Mouse (Mus musculus) neural tube, embryonic 11.5 days (tissue): Measurements from ENCODE around the gene Gm20388. TPM values are rescaled to one million over a fixed set of nuclear protein-coding genes. Genes with fewer than 3 reads are reported as not detected.

ENCODE experiments used
- ATAC-seq: fragments of 200-750 bp; cut with Nextera tagmentation; 2 replicates; pipeline ENCODE4 v1.8.0; 2017; ENCODE audit warnings: moderate number of reproducible peaks, mild to moderate bottlenecking, moderate TSS enrichment, moderate library complexity; ENCODE audit not compliant: insufficient read depth, low FRiP score, low TSS enrichment
- DNase-seq: peaks from one replicate; pipeline ENCODE4 v3.0.0-alpha.2; 2015; ENCODE audit warnings: low spot score
- H3K27ac ChIP-seq: fragments of 300-500 bp; sonication (generic); 2 replicates; pipeline ENCODE4 v1.5.1; 2014; ENCODE audit warnings: low read depth, mild to moderate bottlenecking, low read length
- H3K27me3 ChIP-seq: fragments of 300-500 bp; sonication (generic); 2 replicates; pipeline ENCODE4 v1.6.1; 2014; ENCODE audit warnings: mild to moderate bottlenecking, low read length, mixed read lengths; ENCODE audit not compliant: control insufficient read depth, insufficient read depth
- H3K36me3 ChIP-seq: fragments of 300-500 bp; sonication (generic); 2 replicates; pipeline ENCODE4 v1.6.1; 2014; ENCODE audit warnings: mild to moderate bottlenecking, low read length, moderate library complexity, mixed read lengths; ENCODE audit not compliant: control insufficient read depth, insufficient read depth
- H3K4me1 ChIP-seq: fragments of 300-500 bp; sonication (generic); 2 replicates; pipeline ENCODE4 v1.6.1; 2014; ENCODE audit warnings: low read length, mixed read lengths; ENCODE audit not compliant: control insufficient read depth, insufficient read depth
- H3K4me2 ChIP-seq: fragments of 300-500 bp; sonication (generic); 2 replicates; pipeline ENCODE4 v1.6.1; 2014; ENCODE audit warnings: low read depth, mild to moderate bottlenecking, moderate library complexity
- H3K4me3 ChIP-seq: fragments of 300-500 bp; sonication (generic); 2 replicates; pipeline ENCODE4 v1.5.1; 2014; ENCODE audit warnings: low read depth, low read length
- H3K9ac ChIP-seq: fragments of 300-500 bp; sonication (generic); 2 replicates; pipeline ENCODE4 v1.6.1; 2014; ENCODE audit warnings: mild to moderate bottlenecking, low read length
- H3K9me3 ChIP-seq: fragments of 300-500 bp; sonication (generic); 2 replicates; pipeline ENCODE4 v1.6.1; 2016; ENCODE audit warnings: low read length; ENCODE audit not compliant: control insufficient read depth
- WGBS: fragments of 180-500 bp; shearing (Covaris S2); extraction: QIAGEN DNeasy Blood & Tissue Kit; methylation state at CpG from one replicate; pipeline ENCODE4 v1.1.7; 2014; 5-methylcytosine and 5-hydroxymethylcytosine counted together
- polyA plus RNA-seq: library from polyadenylated mRNA; unstranded; fragments of >200 nt; fragmentation: Nextera tagmentation; extraction: Ambion mirVana; gene quantifications from 2 replicates; pipeline ENCODE4 v1.2.1, GENCODE M21; 2014

Gm20388 gene
- polyA plus RNA-seq, 1 experiment from 2014 or later: not detected

DNA sequence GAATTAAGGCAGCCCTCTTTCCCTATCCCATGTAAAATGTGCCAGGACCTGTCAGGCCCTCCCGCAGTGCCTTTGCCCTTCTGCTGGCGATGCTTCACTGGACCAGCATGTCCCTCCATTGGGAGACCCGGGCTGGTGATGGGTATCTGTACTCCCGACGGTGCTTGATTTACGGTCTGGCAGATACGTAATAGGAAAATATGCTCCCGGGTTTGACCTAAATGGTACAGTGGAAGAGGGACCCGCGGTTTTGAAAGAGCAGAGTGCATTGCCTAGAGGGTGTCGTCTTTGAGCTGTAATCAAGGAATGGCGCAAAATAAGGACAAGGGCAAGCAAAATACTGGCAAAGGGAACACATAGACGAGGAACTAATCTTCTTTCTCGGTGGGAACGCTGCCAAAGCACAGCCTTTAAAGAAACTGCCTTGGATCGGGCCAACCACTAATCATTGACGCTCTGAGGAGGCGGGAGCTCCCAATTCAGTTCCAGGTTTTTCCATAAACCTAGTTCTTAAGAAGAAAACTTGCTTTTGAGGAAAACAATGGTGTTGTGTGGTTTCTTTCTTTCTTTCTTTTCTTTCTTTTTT, 1919.2 kb downstream of the Gm20388 start:
- Histone ChIP-seq H3K4me2 (peak overlapping the region; percentile 54), H3K27me3 (no peaks in the 10 kb centered on the region), H3K9ac (peak overlapping the region; percentile 80), H3K27ac (no peak overlapping the region), H3K9me3 (no peaks in the 10 kb centered on the region), H3K4me1 (peaks cover 4% of the 10 kb centered on the region; the same call in 1 of the 2 replicates), H3K36me3 (no peaks in the 10 kb centered on the region), H3K4me3 (peak overlapping the region; percentile 96)
- peak; percentile 53 for ATAC-seq
- WGBS: 22% methylated on average over 18 of the region's 18 CpGs
- no peak for DNase-seq

DNA sequence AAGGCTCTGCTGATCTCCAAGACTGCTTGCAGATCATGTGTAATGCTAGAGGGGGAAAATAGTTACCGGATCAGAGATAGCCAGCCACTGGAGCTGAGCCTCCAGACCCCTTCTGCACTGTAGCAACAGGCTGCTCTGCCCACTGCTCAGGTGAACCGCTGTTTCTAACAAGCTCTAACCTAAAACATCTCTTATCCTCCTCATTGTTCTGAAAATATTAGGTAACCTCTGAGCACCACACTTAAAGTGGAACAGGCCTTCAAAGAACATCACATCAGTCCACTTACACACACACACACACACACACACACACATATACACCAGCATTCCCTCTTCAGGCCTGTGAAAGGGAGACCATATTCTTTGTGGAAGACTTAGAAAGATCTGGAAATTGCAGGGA, 1921.4 kb downstream of the Gm20388 start:
- Histone ChIP-seq H3K36me3 (no peaks in the 10 kb centered on the region), H3K4me1 (peaks cover 4% of the 10 kb centered on the region; the same call in 1 of the 2 replicates), H3K9ac (no peak overlapping the region), H3K4me2 (no peak overlapping the region), H3K9me3 (no peaks in the 10 kb centered on the region), H3K27ac (no peak overlapping the region), H3K4me3 (no peak overlapping the region), H3K27me3 (no peaks in the 10 kb centered on the region)
- DNase-seq (no peak), ATAC-seq (no peak)
- 76% methylated on average over 2 of the region's 2 CpGs for WGBS

DNA sequence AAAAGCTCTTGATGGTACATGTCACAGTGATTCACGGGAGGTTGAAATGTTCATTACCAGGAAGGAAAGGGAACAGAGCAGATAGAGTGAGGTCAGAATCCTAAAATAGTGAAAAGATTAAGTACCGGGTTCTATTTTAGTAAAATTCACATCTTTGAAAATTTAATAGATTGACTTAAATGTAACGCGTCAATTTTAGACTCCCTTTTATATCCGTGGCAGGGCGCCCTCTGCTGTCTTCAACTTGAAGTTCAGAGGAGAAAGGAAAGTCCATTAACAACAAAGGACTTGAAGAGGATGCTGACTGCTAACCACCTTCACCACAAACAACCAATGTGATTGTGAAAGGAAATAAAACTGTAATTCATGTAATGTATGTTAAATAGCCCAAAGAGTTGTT, 1921.9 kb downstream of the Gm20388 start:
- Histone ChIP-seq H3K9me3 (no peaks in the 10 kb centered on the region), H3K36me3 (no peaks in the 10 kb centered on the region), H3K4me1 (peaks cover 4% of the 10 kb centered on the region; the same call in 1 of the 2 replicates), H3K4me2 (no peak overlapping the region), H3K9ac (no peak overlapping the region), H3K27ac (no peak overlapping the region), H3K27me3 (no peaks in the 10 kb centered on the region), H3K4me3 (no peak overlapping the region)
- DNase-seq (peak; percentile 78), ATAC-seq (no peak)
- WGBS: 15% methylated on average over 6 of the region's 6 CpGs

DNA sequence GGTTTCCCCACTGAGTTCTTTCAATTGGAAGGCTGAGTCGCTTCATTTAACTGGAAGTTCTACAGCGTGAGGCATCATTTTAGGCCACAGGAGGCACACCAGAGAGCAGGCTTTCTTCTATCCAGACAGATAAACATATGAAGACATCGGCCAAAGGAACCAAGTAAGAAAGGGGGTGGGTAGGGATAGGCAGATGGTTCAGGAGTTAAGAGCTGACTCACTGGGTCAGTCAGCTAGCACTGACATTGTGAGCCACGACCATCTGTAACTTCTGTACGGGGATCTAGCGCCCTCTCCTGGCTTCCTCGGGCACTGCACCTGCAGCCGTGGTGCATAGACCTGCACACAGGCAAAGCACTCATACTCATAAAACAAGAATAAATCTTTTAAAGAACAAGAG, 1930.6 kb downstream of the Gm20388 start:
- Histone ChIP-seq H3K4me2 (no peak overlapping the region), H3K36me3 (0 out of 2 replicates have a peak, but pooled peaks cover 2% of the 10 kb centered on the region), H3K4me3 (no peak overlapping the region), H3K27ac (no peak overlapping the region), H3K9me3 (no peaks in the 10 kb centered on the region), H3K4me1 (no peaks in the 10 kb centered on the region), H3K9ac (no peak overlapping the region), H3K27me3 (no peaks in the 10 kb centered on the region)
- DNase-seq (peak; percentile 59), ATAC-seq (no peak)
- 60% methylated on average over 8 of the region's 8 CpGs for WGBS

DNA sequence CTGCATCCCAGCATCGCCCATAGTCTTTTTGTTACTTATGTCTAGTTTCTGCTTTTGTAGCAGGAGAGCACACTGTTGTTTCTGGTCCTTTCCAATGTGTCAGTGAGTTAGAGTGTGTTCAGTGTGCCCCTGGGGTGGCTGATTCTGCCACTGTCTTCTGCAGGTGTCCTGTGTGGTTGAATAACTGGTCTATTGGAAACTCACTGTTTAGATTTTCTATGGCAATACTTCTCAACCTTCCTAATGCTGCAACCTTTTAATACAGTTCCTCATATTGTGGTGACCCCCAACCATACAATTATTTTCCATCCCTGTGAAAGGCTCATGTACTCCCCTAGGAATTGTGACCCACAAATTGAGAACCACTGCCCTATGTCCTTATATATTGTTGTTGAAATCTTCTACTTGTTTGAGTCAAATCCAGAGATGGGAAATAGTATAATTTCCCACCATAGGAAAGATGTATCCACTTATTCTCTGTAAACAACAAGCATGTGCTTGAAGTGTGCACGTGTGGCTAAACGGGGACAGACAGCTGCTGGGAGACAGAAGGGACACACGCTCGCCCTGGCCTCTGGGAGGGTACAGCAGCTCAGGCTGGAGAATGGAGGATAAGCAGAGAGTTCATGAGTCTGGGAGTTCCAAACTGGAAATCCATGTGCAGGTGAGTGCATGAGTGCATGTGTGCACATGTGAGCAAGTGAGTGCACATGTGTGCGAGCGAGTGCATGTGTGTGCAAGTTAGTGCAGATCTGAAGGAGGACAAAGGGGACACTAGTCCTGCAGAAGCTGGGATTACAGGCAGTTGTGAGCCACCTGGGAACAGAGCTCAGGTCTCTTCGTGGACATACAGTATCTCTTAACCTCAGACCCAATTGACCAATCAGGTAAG, 1931.7 kb downstream of the Gm20388 start:
- no peak overlapping the region for H3K4me2 ChIP-seq
- 0 out of 2 replicates have a peak, but pooled peaks cover 2% of the 10 kb centered on the region for H3K36me3 ChIP-seq
- no peak overlapping the region for H3K4me3 ChIP-seq
- H3K9me3 ChIP-seq: no peaks in the 10 kb centered on the region
- no peak overlapping the region for H3K9ac ChIP-seq
- H3K4me1 ChIP-seq: no peaks in the 10 kb centered on the region
- ATAC-seq (no peak), DNase-seq (no peak)
- 93% methylated on average over 8 of the region's 8 CpGs for WGBS
- no peak overlapping the region for H3K27ac ChIP-seq
- no peaks in the 10 kb centered on the region for H3K27me3 ChIP-seq

DNA sequence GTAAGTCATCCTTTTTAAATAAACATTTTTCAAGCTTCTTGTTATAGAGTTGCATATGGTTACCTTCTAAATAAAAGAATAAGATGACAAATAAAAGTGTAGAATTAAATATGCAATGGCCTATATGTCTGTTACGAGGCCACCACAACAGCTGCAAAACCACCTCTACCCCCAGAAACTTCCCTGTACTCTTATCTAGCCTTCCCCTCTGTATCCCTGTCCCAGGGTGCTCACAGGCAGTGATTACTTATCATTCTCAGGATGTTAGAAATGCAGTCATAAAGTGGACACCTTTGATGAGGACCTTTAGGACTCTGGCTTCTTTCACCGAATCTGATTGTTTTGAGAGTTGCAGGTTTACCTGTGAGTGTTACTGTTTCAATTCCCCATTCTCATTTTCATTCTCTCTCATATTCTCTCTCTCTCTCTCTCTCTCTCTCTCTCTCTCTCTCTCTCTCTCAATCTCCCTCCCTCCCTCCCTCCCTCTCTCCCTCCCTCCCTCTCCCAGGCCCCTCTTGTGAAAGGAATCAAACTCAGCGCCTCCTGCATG, 1932.6 kb downstream of the Gm20388 start:
- Histone ChIP-seq H3K27ac (no peak overlapping the region), H3K4me2 (no peak overlapping the region), H3K4me1 (no peaks in the 10 kb centered on the region), H3K9ac (no peak overlapping the region), H3K36me3 (0 out of 2 replicates have a peak, but pooled peaks cover 2% of the 10 kb centered on the region), H3K27me3 (no peaks in the 10 kb centered on the region), H3K9me3 (no peaks in the 10 kb centered on the region), H3K4me3 (no peak overlapping the region)
- ATAC-seq (no peak), DNase-seq (no peak)
- 88% methylated on average over 3 of the region's 3 CpGs for WGBS

DNA sequence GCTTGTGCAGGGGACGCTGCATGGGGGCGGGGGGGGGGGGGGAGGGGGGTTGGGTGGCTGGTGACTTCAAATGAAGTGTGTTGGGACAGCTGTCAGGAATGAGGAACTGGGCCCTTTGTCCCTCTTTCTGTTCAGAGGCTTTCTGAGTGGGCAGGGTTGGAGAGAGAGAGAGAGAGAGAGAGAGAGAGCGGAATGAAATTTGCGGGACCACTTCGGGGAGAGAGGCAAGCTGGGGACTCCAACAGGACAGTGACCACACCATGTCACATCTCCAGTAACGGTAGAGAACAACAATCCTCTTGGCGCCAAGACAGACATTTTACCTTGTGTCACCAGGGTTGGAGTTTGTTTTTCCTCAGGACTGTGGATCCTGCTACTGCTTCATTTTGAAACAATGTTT, 1934.1 kb downstream of the Gm20388 start:
- Histone ChIP-seq H3K4me1 (no peaks in the 10 kb centered on the region), H3K4me2 (no peak overlapping the region), H3K9me3 (no peaks in the 10 kb centered on the region), H3K9ac (no peak overlapping the region), H3K4me3 (no peak overlapping the region), H3K36me3 (0 out of 2 replicates have a peak, but pooled peaks cover 2% of the 10 kb centered on the region), H3K27ac (no peak overlapping the region), H3K27me3 (no peaks in the 10 kb centered on the region)
- ATAC-seq (no peak), DNase-seq (no peak)
- 52% methylated on average over 5 of the region's 7 CpGs for WGBS

DNA sequence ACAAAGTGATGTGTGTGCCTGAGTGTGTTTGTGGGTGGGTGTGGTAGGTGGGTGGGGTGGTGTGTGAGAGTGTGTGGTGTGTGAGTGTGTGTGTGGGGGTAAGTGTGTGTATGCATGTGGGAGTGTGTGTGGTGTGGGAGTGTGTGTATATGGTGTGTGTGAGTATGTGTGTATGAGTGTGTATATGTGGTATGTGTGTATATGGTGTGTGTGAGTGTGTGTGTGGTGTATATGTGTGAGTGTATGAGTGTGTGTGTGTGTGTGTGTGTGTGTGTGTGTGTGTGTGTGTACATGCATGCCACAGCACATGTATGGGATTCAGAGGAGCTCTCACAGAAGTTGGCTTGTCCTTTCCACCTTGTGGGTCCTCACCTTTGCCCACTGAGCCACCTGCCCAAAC, 1936.2 kb downstream of the Gm20388 start:
- ATAC-seq (no peak), DNase-seq (no peak)
- no peaks in the 10 kb centered on the region for H3K9me3 ChIP-seq
- no peaks in the 10 kb centered on the region for H3K27me3 ChIP-seq
- H3K4me3 ChIP-seq: no peak overlapping the region
- peaks cover 6% of the 10 kb centered on the region; the same call in 1 of the 2 replicates for H3K4me1 ChIP-seq
- H3K36me3 ChIP-seq: 0 out of 2 replicates have a peak, but pooled peaks cover 2% of the 10 kb centered on the region
- no peak overlapping the region for H3K9ac ChIP-seq
- H3K27ac ChIP-seq: no peak overlapping the region
- H3K4me2 ChIP-seq: no peak overlapping the region
